Mouse (Mus musculus) right cerebral cortex, adult 18-20 months (tissue): ENCODE results near the gene Bpifb4.

Source experiments
- DNase-seq: peaks from one replicate; pipeline ENCODE4 v3.0.0; 2022; ENCODE audit warnings: mixed read lengths

The Bpifb4 gene

DNA sequence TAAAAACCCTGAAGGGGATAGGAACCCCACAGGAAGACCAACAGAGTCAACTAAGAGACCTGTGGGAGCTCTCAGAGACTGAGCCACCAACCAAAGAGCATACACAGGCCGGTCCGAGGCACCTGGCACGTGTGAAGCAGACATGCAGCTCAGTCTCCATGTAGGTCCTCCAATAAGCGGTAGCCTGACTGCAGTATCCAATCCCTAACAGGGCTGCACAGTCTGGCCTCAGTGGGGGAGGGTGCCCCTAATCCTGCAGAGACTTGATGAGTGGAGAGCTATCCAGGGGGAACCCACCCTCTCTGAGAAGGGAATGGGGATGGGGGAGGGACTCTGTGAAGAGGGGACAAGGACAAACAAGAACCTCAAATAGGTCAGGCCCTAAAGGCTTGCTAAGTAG lies 67.7 kb downstream of the Bpifb4 start:
- DNase-seq: no peak

DNA sequence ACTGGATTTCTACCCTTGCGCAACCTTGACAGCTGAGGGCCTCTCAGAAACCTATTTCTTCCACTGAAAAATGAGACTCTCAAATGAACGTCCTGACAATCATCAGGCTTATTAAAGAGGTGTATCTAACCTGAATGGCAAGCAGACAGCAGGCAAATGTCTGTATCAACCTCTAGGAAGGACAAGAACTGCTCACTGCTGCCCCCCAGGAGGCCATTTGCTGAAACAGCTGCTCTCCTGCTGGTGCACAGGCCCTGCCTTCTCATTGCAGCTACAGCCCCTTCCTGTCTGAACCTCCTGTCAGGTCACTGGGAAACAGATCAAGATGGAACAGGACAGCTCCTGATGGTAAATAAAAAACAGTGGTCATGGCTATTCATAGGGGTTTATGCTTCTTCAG lies 68.3 kb downstream of the Bpifb4 start:
- no peak for DNase-seq

DNA sequence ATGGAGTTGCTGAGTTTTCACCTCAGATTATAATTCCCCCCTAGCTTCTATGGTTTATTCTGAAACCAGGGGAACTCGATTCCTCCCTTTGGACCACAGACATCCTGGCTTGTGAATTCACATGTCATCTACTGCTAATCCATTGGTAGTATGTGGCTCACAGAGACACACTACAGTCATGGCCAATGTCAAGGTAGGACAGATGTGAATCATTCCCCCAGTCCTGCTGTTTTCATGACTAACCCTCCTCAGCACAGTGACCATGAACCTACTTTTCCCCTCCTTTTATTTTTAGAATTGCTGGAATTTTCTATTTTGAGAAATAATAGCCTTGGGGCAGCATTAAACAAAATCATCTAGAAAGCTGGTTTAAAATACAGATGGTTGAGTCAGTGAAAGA lies 69.4 kb downstream of the Bpifb4 start:
- no peak for DNase-seq

DNA sequence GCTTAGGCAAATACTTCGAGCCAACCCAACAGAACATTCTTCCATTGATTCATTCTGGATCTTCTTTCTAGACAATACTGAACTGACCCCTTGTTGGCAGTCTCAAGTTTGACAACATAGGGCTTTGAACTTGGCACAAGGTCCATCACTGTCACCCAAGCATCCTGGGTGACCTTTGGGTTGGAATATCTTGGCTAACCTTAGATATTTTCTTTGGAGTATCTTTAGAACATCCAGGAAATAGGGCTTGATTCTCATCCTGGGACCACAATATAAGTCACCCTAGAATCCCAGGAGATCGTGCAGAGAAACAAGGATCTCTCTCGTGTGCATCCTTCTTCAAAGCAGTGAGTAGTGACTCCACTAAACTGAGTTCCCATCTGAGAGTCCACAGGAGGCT lies 70.0 kb downstream of the Bpifb4 start, which contains the start of gene Bpifa2:
Gene Bpifa2 (plus strand): TSS at position 301 of the 400 bp plus-strand sequence.
- DNase-seq: no peak
